9 mouse cellular contexts compared by ENCODE assay signal in genomic region chr8:126667721-126668656, GRCm38 (mm10).
DNase-seq lines count a peak whose midpoint lies in the region; ATAC-seq and TF ChIP-seq lines count a peak whose summit lies in the region.
"Had no signal": no experiment of that assay in that cellular context is flagged by ENCODE, and none has a peak within 500 bp of the region (broad histone marks: within the 10 kb centered on the region; RNA-seq: fewer than 3 reads in every experiment).

No protein-coding gene starts in this region.

- peak overlapping the region; percentile 44; the same call in 1 of the 2 replicates for H3K9ac ChIP-seq in forebrain, embryonic 12.5 days
- H3K9ac ChIP-seq in heart, embryonic 15.5 days: peak overlapping the region; percentile 50
- H3K9ac ChIP-seq in liver, embryonic 12.5 days: no peak overlapping the region

- H3K9me3 ChIP-seq in forebrain, embryonic 12.5 days: no peaks in the 10 kb centered on the region
- H3K9me3 ChIP-seq in heart, embryonic 15.5 days (replicated peaks): no peaks in the 10 kb centered on the region
- H3K9me3 ChIP-seq in liver, embryonic 12.5 days (replicated peaks): no peaks in the 10 kb centered on the region

- H3K4me1 ChIP-seq in spleen, adult 2 months (ENCODE audit: control insufficient read depth, insufficient read depth, insufficient read length): peaks cover 18% of the 10 kb centered on the region; the same call in 1 of the 2 replicates
- H3K4me1 ChIP-seq in forebrain, embryonic 12.5 days: peaks cover 65% of the 10 kb centered on the region
- peaks cover 63% of the 10 kb centered on the region for H3K4me1 ChIP-seq in heart, embryonic 15.5 days (replicated peaks)
- peaks cover 42% of the 10 kb centered on the region for H3K4me1 ChIP-seq in liver, embryonic 12.5 days

- TF ChIP-seq POLR2A in spleen, adult 2 months (IDR thresholded peaks at IDR 0.05; ENCODE audit: low read depth, low read length): no peak

- no peak overlapping the region for H3K4me2 ChIP-seq in forebrain, embryonic 12.5 days
- no peak overlapping the region for H3K4me2 ChIP-seq in heart, embryonic 15.5 days
- H3K4me2 ChIP-seq in liver, embryonic 12.5 days: no peak overlapping the region

- no peak overlapping the region for H3K4me3 ChIP-seq in spleen, adult 2 months (ENCODE audit: extremely low read depth, insufficient read depth, insufficient read length)
- H3K4me3 ChIP-seq in forebrain, embryonic 12.5 days (replicated peaks): no peak overlapping the region
- no peak overlapping the region for H3K4me3 ChIP-seq in heart, embryonic 15.5 days
- no peak overlapping the region for H3K4me3 ChIP-seq in liver, embryonic 12.5 days

- H3K27me3 ChIP-seq in spleen, adult 2 months (ENCODE audit: control insufficient read depth, insufficient read depth, low read length): no peaks in the 10 kb centered on the region
- 0 out of 2 replicates have a peak, but pooled peaks cover 5% of the 10 kb centered on the region for H3K27me3 ChIP-seq in forebrain, embryonic 12.5 days
- no peaks in the 10 kb centered on the region for H3K27me3 ChIP-seq in heart, embryonic 15.5 days
- H3K27me3 ChIP-seq in liver, embryonic 12.5 days (replicated peaks): no peaks in the 10 kb centered on the region
- H3K27me3 ChIP-seq: CH12.LX had no signal

- DNase-seq in spleen, adult 2 months (ENCODE audit: low read depth in 1 of 2, low spot score in 2 of 2): no peak
- DNase-seq in spleen, adult 12 weeks (ENCODE audit: low spot score): no peak
- DNase-seq in kidney, postnatal 10 days: peak; percentile 77
- DNase-seq in ovary, adult 18-20 months (ENCODE audit: low spot score): peak; percentile 92
- DNase-seq in T-cell, adult 2 months (ENCODE audit: low spot score): no peak

- no peaks in the 10 kb centered on the region for H3K36me3 ChIP-seq in spleen, adult 2 months (ENCODE audit: control insufficient read depth, insufficient read depth, low read length)
- no peaks in the 10 kb centered on the region for H3K36me3 ChIP-seq in forebrain, embryonic 12.5 days (replicated peaks)
- no peaks in the 10 kb centered on the region for H3K36me3 ChIP-seq in heart, embryonic 15.5 days
- no peaks in the 10 kb centered on the region for H3K36me3 ChIP-seq in liver, embryonic 12.5 days

- peak overlapping the region; percentile 78; the same call in 1 of the 2 replicates for H3K27ac ChIP-seq in spleen, adult 2 months (ENCODE audit: insufficient read depth, low read length)
- peak overlapping the region; percentile 97 for H3K27ac ChIP-seq in forebrain, embryonic 12.5 days
- peak overlapping the region; percentile 100 for H3K27ac ChIP-seq in heart, embryonic 15.5 days
- H3K27ac ChIP-seq in liver, embryonic 12.5 days: peak overlapping the region; percentile 82

- no peak for TF ChIP-seq CTCF in spleen, adult 2 months (IDR thresholded peaks at IDR 0.05; ENCODE audit: extremely low read depth, insufficient read depth, insufficient read length, insufficient replicate concordance)

- no peak for ATAC-seq in forebrain, embryonic 12.5 days (ENCODE audit: low FRiP score)
- peak; percentile 75 for ATAC-seq in heart, embryonic 15.5 days (replicated peaks; ENCODE audit: insufficient number of reproducible peaks, insufficient read depth, low FRiP score, low read depth)
- no peak for ATAC-seq in liver, embryonic 12.5 days

- 80% methylated on average over 16 of the region's 16 CpGs for WGBS in spleen, adult 2 months
- 72% methylated on average over 16 of the region's 16 CpGs for WGBS in forebrain, embryonic 12.5 days
- 27% methylated on average over 16 of the region's 16 CpGs for WGBS in heart, embryonic 15.5 days
- WGBS in liver, embryonic 12.5 days (ENCODE audit: insufficient replicate concordance): 76% methylated on average over 16 of the region's 16 CpGs

Comparison
In these comparisons a context has a peak if more than half of its experiments do, and no peak if none do; other contexts are left out.
1. DNase-seq: peak in kidney, postnatal 10 days (single experiment) and ovary, adult 18-20 months (single experiment); none in spleen, adult 2 months (0 of 2), spleen, adult 12 weeks (single experiment) and T-cell, adult 2 months (single experiment).
2. Peak in every context shown above with its lines, with median percentiles within 50 percentile points of each other: H3K27ac ChIP-seq.